Mouse (Mus musculus) cerebellum, adult 9-11 months (tissue): ENCODE measurements around the gene Kifc1.

Source experiments
- DNase-seq: peaks from one replicate; pipeline ENCODE4 v3.0.0; 2022

The Kifc1 gene

GRCm38 (mm10) chr17:33890533-33891059 lies at the start of gene Kifc1:
Gene Kifc1, minus strand, starts transcription at chr17:33890661.
- peak; percentile 100 for DNase-seq

- no peak for DNase-seq
These were observed 48.3 kb upstream of the Kifc1 start for GRCm38 (mm10) chr17:33938783-33939182.

GRCm38 (mm10) chr17:33936993-33937392 lies 46.5 kb upstream of the Kifc1 start:
- DNase-seq = no peak

- DNase-seq = no peak
These were observed 45.1 kb upstream of the Kifc1 start for GRCm38 (mm10) chr17:33935422-33936055.

- no peak for DNase-seq
These were observed 42.5 kb upstream of the Kifc1 start for GRCm38 (mm10) chr17:33932970-33933369.

- no peak for DNase-seq
These were observed 42.0 kb upstream of the Kifc1 start for GRCm38 (mm10) chr17:33932448-33932847.

GRCm38 (mm10) chr17:33931947-33932346 lies 41.5 kb upstream of the Kifc1 start:
- peak; percentile 60 for DNase-seq

GRCm38 (mm10) chr17:33931159-33931866 lies 40.9 kb upstream of the Kifc1 start:
- peak; percentile 72 for DNase-seq

GRCm38 (mm10) chr17:33930280-33931158 lies 40.1 kb upstream of the Kifc1 start:
- DNase-seq = peak; percentile 81

- DNase-seq = peak; percentile 93
These were observed 39.2 kb upstream of the Kifc1 start, which contains the start of gene Rgl2 for GRCm38 (mm10) chr17:33929371-33930279. Gene Rgl2, plus strand, starts transcription at chr17:33929543.

GRCm38 (mm10) chr17:33928251-33928947 lies 37.9 kb upstream of the Kifc1 start:
- peak; percentile 55 for DNase-seq

- peak; percentile 50 for DNase-seq
These were observed 35.9 kb upstream of the Kifc1 start for GRCm38 (mm10) chr17:33926207-33926932.

- peak; percentile 51 for DNase-seq
These were observed 35.1 kb upstream of the Kifc1 start for GRCm38 (mm10) chr17:33925406-33926116.

- DNase-seq = peak; percentile 40
These were observed 34.3 kb upstream of the Kifc1 start for GRCm38 (mm10) chr17:33924577-33925283.

GRCm38 (mm10) chr17:33921361-33921760 lies 30.9 kb upstream of the Kifc1 start:
- DNase-seq = peak; percentile 35

- peak; percentile 85 for DNase-seq
These were observed 30.0 kb upstream of the Kifc1 start for GRCm38 (mm10) chr17:33920282-33921097.

- DNase-seq = peak; percentile 85
These were observed 29.2 kb upstream of the Kifc1 start for GRCm38 (mm10) chr17:33919351-33920281.
